In the genomic region with DNA sequence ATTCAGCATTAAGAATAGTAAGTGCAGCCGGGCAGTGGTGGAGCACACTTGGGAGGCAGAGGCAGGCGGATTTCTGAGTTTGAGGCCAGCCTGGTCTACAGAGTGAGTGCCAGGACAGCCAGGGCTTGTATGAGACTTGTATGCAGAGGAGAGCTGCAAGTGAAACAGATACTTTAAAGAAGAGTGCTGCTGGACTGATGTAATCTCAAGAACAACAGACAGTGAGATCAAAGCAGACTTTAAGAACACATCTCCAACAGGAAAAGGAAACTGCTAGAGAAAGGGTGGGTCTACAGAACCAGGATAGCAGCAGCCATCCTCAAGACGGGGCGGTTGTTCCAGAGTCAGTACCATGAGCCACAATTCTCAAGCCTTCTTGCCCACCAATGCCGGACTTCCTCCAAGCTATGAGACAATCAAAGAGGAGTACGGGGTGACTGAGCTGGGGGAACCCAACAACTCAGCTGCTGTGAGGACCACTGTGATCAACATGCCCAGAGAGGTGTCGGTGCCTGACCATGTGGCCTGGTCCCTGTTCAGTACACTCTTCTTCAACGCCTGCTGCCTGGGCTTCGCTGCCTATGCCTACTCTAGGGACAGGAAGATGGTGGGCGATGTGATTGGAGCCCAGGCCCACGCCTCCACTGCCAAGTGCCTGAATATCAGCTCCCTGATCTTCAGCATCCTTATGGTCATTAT, we compare ENCODE assay signal across 12 mouse cellular contexts. TPM values are rescaled to one million over a fixed set of nuclear protein-coding genes. Genes with fewer than 3 reads are reported as not detected.
DNase-seq lines count a peak whose midpoint lies in the region; ATAC-seq lines count a peak whose summit lies in the region.
"Not testable (repeated sequence)": the region's sequence is repeated elsewhere in the genome, so short reads cannot be mapped to it uniquely, and the experiment has no call there.
"Had no signal": no experiment of that assay in that cellular context is flagged by ENCODE, and none has a peak within 500 bp of the region (broad histone marks: within the 10 kb centered on the region; RNA-seq: fewer than 3 reads in every experiment).

No protein-coding gene starts in this region.

- not testable (repeated sequence) for H3K4me3 ChIP-seq in heart, embryonic 16.5 days (ENCODE audit: low read length); liver, embryonic 11.5 days (ENCODE audit: low read depth, low read length)
- H3K4me3 ChIP-seq in megakaryocyte, embryonic 14.5 days (replicated peaks), result peak overlapping the region; percentile 14

- 85% methylated on average over 11 of the region's 11 CpGs for WGBS in heart, embryonic 16.5 days
- WGBS in liver, embryonic 11.5 days, result 77% methylated on average over 11 of the region's 11 CpGs

- ATAC-seq in heart, embryonic 16.5 days (replicated peaks; ENCODE audit: extremely low read depth, insufficient read depth, low FRiP score); liver, embryonic 11.5 days (replicated peaks; ENCODE audit: low FRiP score): not testable (repeated sequence)

- not testable (repeated sequence) for H3K9ac ChIP-seq in heart, embryonic 16.5 days (ENCODE audit: low read length); liver, embryonic 11.5 days (ENCODE audit: low read depth, low read length)

- 0 out of 2 replicates have a peak overlapping the region, but pooled peaks have one; percentile 16 for H3K27ac ChIP-seq in heart, embryonic 16.5 days (ENCODE audit: low read length)
- H3K27ac ChIP-seq in liver, embryonic 11.5 days (ENCODE audit: low read depth, low read length), result 0 out of 2 replicates have a peak overlapping the region, but pooled peaks have one; percentile 33

- H3K27me3 ChIP-seq in heart, embryonic 16.5 days (ENCODE audit: control insufficient read depth, insufficient read depth, low read length); liver, embryonic 11.5 days (replicated peaks; ENCODE audit: control insufficient read depth, insufficient read depth, low read length); megakaryocyte, embryonic 14.5 days (replicated peaks): not testable (repeated sequence)

- peak; percentile 69 for DNase-seq in CD4-positive helper T cell, adult 2 months (ENCODE audit: low read depth, low spot score)
- DNase-seq in T-cell, adult 2 months (ENCODE audit: low spot score), result peak; percentile 18
- DNase-seq in liver, embryonic 11.5 days (ENCODE audit: low spot score), result not testable (repeated sequence)
- DNase-seq in testis, postnatal 10 days (ENCODE audit: low spot score), result peak; percentile 27
- peak; percentile 29 for DNase-seq in thymus, postnatal 25 days

- H3K4me1 ChIP-seq in heart, embryonic 16.5 days (ENCODE audit: control insufficient read depth, insufficient read depth, low read length), result peaks cover 22% of the 10 kb centered on the region
- H3K4me1 ChIP-seq in liver, embryonic 11.5 days (replicated peaks; ENCODE audit: control insufficient read depth, insufficient read depth, low read length), result peaks cover 45% of the 10 kb centered on the region
- H3K4me1 ChIP-seq in megakaryocyte, embryonic 14.5 days, result peaks cover 99% of the 10 kb centered on the region

- not testable (repeated sequence) for H3K36me3 ChIP-seq in heart, embryonic 16.5 days (ENCODE audit: control insufficient read depth, insufficient read depth); liver, embryonic 11.5 days (ENCODE audit: control insufficient read depth, insufficient read depth, low read length); megakaryocyte, embryonic 14.5 days (replicated peaks; ENCODE audit: low read length)

- not testable (repeated sequence) for H3K4me2 ChIP-seq in heart, embryonic 16.5 days (ENCODE audit: low read depth, low read length); liver, embryonic 11.5 days

- not testable (repeated sequence) for H3K9me3 ChIP-seq in heart, embryonic 16.5 days (replicated peaks; ENCODE audit: control insufficient read depth, low read length); liver, embryonic 11.5 days (ENCODE audit: control insufficient read depth, low read length); megakaryocyte, embryonic 14.5 days

RNA-seq across cellular contexts. Expression of a gene that starts 9.0 kb away (rescaled TPM):
- 3,218 and 3,386 TPM in 2 replicates for polyA plus RNA-seq in heart, embryonic 16.5 days (2015; fragmentation: Nextera tagmentation; extraction: Ambion mirVana)
- polyA plus RNA-seq in liver, embryonic 11.5 days (2014; fragmentation: Nextera tagmentation; extraction: Ambion mirVana), result 3,525 and 3,814 TPM in 2 replicates
- polyA plus RNA-seq in megakaryocyte, embryonic 14.5 days (2012; ENCODE audit: insufficient read depth, low replicate concordance), result 1,655 and 1,832 TPM in 2 replicates

RNA-seq across cellular contexts. Expression of a gene that starts 28.7 kb away (rescaled TPM):
- not detected in 2 replicates for polyA plus RNA-seq in heart, embryonic 16.5 days (2015; fragmentation: Nextera tagmentation; extraction: Ambion mirVana)
- 0.17 and 0.73 TPM in 2 replicates for polyA plus RNA-seq in liver, embryonic 11.5 days (2014; fragmentation: Nextera tagmentation; extraction: Ambion mirVana)
- 0.35 TPM in 1 of 2 replicates, not detected in the other for polyA plus RNA-seq in megakaryocyte, embryonic 14.5 days (2012; ENCODE audit: insufficient read depth, low replicate concordance)
- polyA plus RNA-seq: embryonic facial prominence, embryonic 12.5 days; forebrain, embryonic 15.5 days; heart, embryonic 11.5 days; heart, embryonic 15.5 days; hindbrain, embryonic 10.5 days had no signal

RNA-seq across cellular contexts. Expression of a gene that starts 36.4 kb away (rescaled TPM):
- 32.2 and 33.3 TPM in 2 replicates for polyA plus RNA-seq in heart, embryonic 16.5 days (2015; fragmentation: Nextera tagmentation; extraction: Ambion mirVana)
- polyA plus RNA-seq in liver, embryonic 11.5 days (2014; fragmentation: Nextera tagmentation; extraction: Ambion mirVana), result 83.6 and 95.7 TPM in 2 replicates
- 14.5 and 19.9 TPM in 2 replicates for polyA plus RNA-seq in megakaryocyte, embryonic 14.5 days (2012; ENCODE audit: insufficient read depth, low replicate concordance)

RNA-seq across cellular contexts. Expression of a gene that starts 36.4 kb away (rescaled TPM):
- polyA plus RNA-seq in heart, embryonic 16.5 days (2015; fragmentation: Nextera tagmentation; extraction: Ambion mirVana), result 10.4 and 13.0 TPM in 2 replicates
- polyA plus RNA-seq in liver, embryonic 11.5 days (2014; fragmentation: Nextera tagmentation; extraction: Ambion mirVana), result 15.5 and 16.7 TPM in 2 replicates
- 0.49 and 1.0 TPM in 2 replicates for polyA plus RNA-seq in megakaryocyte, embryonic 14.5 days (2012; ENCODE audit: insufficient read depth, low replicate concordance)
